Mouse (Mus musculus) forebrain, embryonic 13.5 days (tissue): ENCODE data around the gene Tigd2. TPM values are rescaled to one million over a fixed set of nuclear protein-coding genes. Genes with fewer than 3 reads are reported as not detected.

Experiments used
- ATAC-seq: fragments of 200-750 bp; cut with Nextera tagmentation; 2 replicates; pipeline ENCODE4 v1.8.0; 2017
- H3K27ac ChIP-seq: fragments of 300-500 bp; sonication (generic); 2 replicates; pipeline ENCODE4 v1.5.1; 2015; ENCODE audit warnings: inconsistent platforms, mild to moderate bottlenecking, moderate library complexity
- H3K27me3 ChIP-seq: fragments of 300-500 bp; sonication (generic); 2 replicates; pipeline ENCODE4 v1.6.1; 2015; ENCODE audit warnings: mild to moderate bottlenecking, inconsistent platforms
- H3K36me3 ChIP-seq: fragments of 300-500 bp; sonication (generic); 2 replicates; pipeline ENCODE4 v1.6.1; 2015; ENCODE audit warnings: mild to moderate bottlenecking, inconsistent platforms; ENCODE audit not compliant: poor library complexity, severe bottlenecking
- H3K4me1 ChIP-seq: fragments of 300-500 bp; sonication (generic); 2 replicates; pipeline ENCODE4 v1.6.1; 2015; ENCODE audit warnings: inconsistent platforms
- H3K4me2 ChIP-seq: fragments of 300-500 bp; sonication (generic); 2 replicates; pipeline ENCODE4 v1.6.1; 2015; ENCODE audit warnings: inconsistent platforms, mild to moderate bottlenecking, moderate library complexity
- H3K4me3 ChIP-seq: fragments of 300-500 bp; sonication (generic); 2 replicates; pipeline ENCODE4 v1.5.1; 2015; ENCODE audit warnings: mild to moderate bottlenecking, inconsistent platforms
- H3K9ac ChIP-seq: fragments of 300-500 bp; sonication (generic); 2 replicates; pipeline ENCODE4 v1.6.1; 2015; ENCODE audit warnings: mild to moderate bottlenecking, inconsistent platforms
- H3K9me3 ChIP-seq: fragments of 300-500 bp; sonication (generic); replicated peaks from 2 replicates; pipeline ENCODE4 v1.6.1; 2016; ENCODE audit warnings: inconsistent platforms
- WGBS: fragments of 180-500 bp; shearing (Covaris S2); methylation state at CpG from one replicate; pipeline ENCODE4 v1.1.7; 2015; 5-methylcytosine and 5-hydroxymethylcytosine counted together
- polyA plus RNA-seq: library from polyadenylated mRNA; unstranded; fragments of >200 nt; fragmentation: Nextera tagmentation; extraction: Ambion mirVana; gene quantifications from 2 replicates; pipeline ENCODE4 v1.2.1, GENCODE M21; 2015

The Tigd2 gene
- polyA plus RNA-seq, 1 experiment from 2014 or later, result 9.0 TPM

- no peak overlapping the region for H3K27ac ChIP-seq
- no peak overlapping the region for H3K9ac ChIP-seq
- no peak overlapping the region for H3K4me2 ChIP-seq
- H3K9me3 ChIP-seq, result no peaks in the 10 kb centered on the region
- ATAC-seq, result no peak
- H3K27me3 ChIP-seq, result no peaks in the 10 kb centered on the region
- no peaks in the 10 kb centered on the region for H3K36me3 ChIP-seq
- 62% methylated on average over 2 of the region's 2 CpGs for WGBS
- no peak overlapping the region for H3K4me3 ChIP-seq
- no peaks in the 10 kb centered on the region for H3K4me1 ChIP-seq
Measured at GRCm38 (mm10) chr6:59195849-59196635, 12.6 kb upstream of the Tigd2 start.

GRCm38 (mm10) chr6:59196746-59197145, 11.9 kb upstream of the Tigd2 start:
- no peak for ATAC-seq
- Histone ChIP-seq H3K27me3 (no peaks in the 10 kb centered on the region), H3K9ac (no peak overlapping the region), H3K4me3 (no peak overlapping the region), H3K4me2 (no peak overlapping the region), H3K4me1 (no peaks in the 10 kb centered on the region), H3K9me3 (no peaks in the 10 kb centered on the region), H3K36me3 (no peaks in the 10 kb centered on the region), H3K27ac (no peak overlapping the region)

- WGBS, result 78% methylated on average over 3 of the region's 3 CpGs
- Histone ChIP-seq H3K9me3 (no peaks in the 10 kb centered on the region), H3K36me3 (no peaks in the 10 kb centered on the region), H3K4me2 (no peak overlapping the region), H3K4me3 (no peak overlapping the region), H3K9ac (no peak overlapping the region), H3K27ac (no peak overlapping the region), H3K27me3 (no peaks in the 10 kb centered on the region), H3K4me1 (no peaks in the 10 kb centered on the region)
- no peak for ATAC-seq
Measured at GRCm38 (mm10) chr6:59198356-59198755, 10.3 kb upstream of the Tigd2 start.

GRCm38 (mm10) chr6:59199021-59199420, 9.6 kb upstream of the Tigd2 start:
- Histone ChIP-seq H3K4me1 (no peaks in the 10 kb centered on the region), H3K4me2 (no peak overlapping the region), H3K27me3 (no peaks in the 10 kb centered on the region), H3K9ac (no peak overlapping the region), H3K9me3 (no peaks in the 10 kb centered on the region), H3K27ac (no peak overlapping the region), H3K4me3 (no peak overlapping the region), H3K36me3 (no peaks in the 10 kb centered on the region)
- WGBS, result 83% methylated on average over 2 of the region's 2 CpGs
- no peak for ATAC-seq

GRCm38 (mm10) chr6:59207561-59207960, 1.1 kb upstream of the Tigd2 start:
- Histone ChIP-seq H3K27me3 (no peaks in the 10 kb centered on the region), H3K36me3 (no peaks in the 10 kb centered on the region), H3K4me3 (no peak overlapping the region), H3K27ac (no peak overlapping the region), H3K4me1 (peaks cover 5% of the 10 kb centered on the region), H3K9me3 (no peaks in the 10 kb centered on the region), H3K9ac (no peak overlapping the region), H3K4me2 (no peak overlapping the region)
- WGBS, result 97% methylated on average over 1 of the region's 1 CpGs
- no peak for ATAC-seq

GRCm38 (mm10) chr6:59209299-59209707, 633 bp downstream of the Tigd2 start:
- peak overlapping the region; percentile 77 for H3K4me3 ChIP-seq
- 45% methylated on average over 5 of the region's 5 CpGs for WGBS
- H3K27me3 ChIP-seq, result no peaks in the 10 kb centered on the region
- ATAC-seq, result peak; percentile 77
- peak overlapping the region; percentile 74 for H3K4me2 ChIP-seq
- H3K4me1 ChIP-seq, result peaks cover 5% of the 10 kb centered on the region
- peak overlapping the region; percentile 65; the same call in 1 of the 2 replicates for H3K27ac ChIP-seq
- no peaks in the 10 kb centered on the region for H3K9me3 ChIP-seq
- peak overlapping the region; percentile 90 for H3K9ac ChIP-seq
- H3K36me3 ChIP-seq, result no peaks in the 10 kb centered on the region

GRCm38 (mm10) chr6:59233191-59233590, 24.5 kb downstream of the Tigd2 start:
- ATAC-seq, result no peak
- no peaks in the 10 kb centered on the region for H3K4me1 ChIP-seq
- no peak overlapping the region for H3K9ac ChIP-seq
- no peaks in the 10 kb centered on the region for H3K9me3 ChIP-seq
- H3K27ac ChIP-seq, result no peak overlapping the region
- H3K36me3 ChIP-seq, result no peaks in the 10 kb centered on the region
- no peak overlapping the region for H3K4me3 ChIP-seq
- H3K27me3 ChIP-seq, result no peaks in the 10 kb centered on the region
- H3K4me2 ChIP-seq, result no peak overlapping the region

- H3K27me3 ChIP-seq, result no peaks in the 10 kb centered on the region
- ATAC-seq, result no peak
- H3K4me1 ChIP-seq, result no peaks in the 10 kb centered on the region
- H3K36me3 ChIP-seq, result no peaks in the 10 kb centered on the region
- H3K4me3 ChIP-seq, result no peak overlapping the region
- no peak overlapping the region for H3K9ac ChIP-seq
- no peaks in the 10 kb centered on the region for H3K9me3 ChIP-seq
- no peak overlapping the region for H3K4me2 ChIP-seq
- H3K27ac ChIP-seq, result no peak overlapping the region
Measured at GRCm38 (mm10) chr6:59233651-59234050, 25.0 kb downstream of the Tigd2 start.

- no peak overlapping the region for H3K4me3 ChIP-seq
Measured at GRCm38 (mm10) chr6:59249675-59250074, 41.0 kb downstream of the Tigd2 start.

GRCm38 (mm10) chr6:59250536-59250935, 41.9 kb downstream of the Tigd2 start:
- Histone ChIP-seq H3K36me3 (no peaks in the 10 kb centered on the region), H3K27me3 (no peaks in the 10 kb centered on the region), H3K4me2 (no peak overlapping the region), H3K9ac (no peak overlapping the region), H3K9me3 (no peaks in the 10 kb centered on the region), H3K27ac (no peak overlapping the region), H3K4me3 (no peak overlapping the region), H3K4me1 (no peaks in the 10 kb centered on the region)
- ATAC-seq, result no peak

More at GRCm38 (mm10) chr6:59249675-59250074, 41.0 kb downstream of the Tigd2 start:
- H3K4me1 ChIP-seq, result no peaks in the 10 kb centered on the region
- WGBS, result 30% methylated on average over 2 of the region's 2 CpGs
- no peaks in the 10 kb centered on the region for H3K36me3 ChIP-seq
- H3K9ac ChIP-seq, result no peak overlapping the region
- no peak overlapping the region for H3K4me2 ChIP-seq
- H3K9me3 ChIP-seq, result no peaks in the 10 kb centered on the region
- 0 out of 2 replicates have a peak, but pooled peaks have one; percentile 68 for ATAC-seq
- no peak overlapping the region for H3K27ac ChIP-seq
- no peaks in the 10 kb centered on the region for H3K27me3 ChIP-seq

GRCm38 (mm10) chr6:59255909-59256308, 47.2 kb downstream of the Tigd2 start:
- Histone ChIP-seq H3K4me1 (no peaks in the 10 kb centered on the region), H3K27ac (no peak overlapping the region), H3K9ac (no peak overlapping the region), H3K4me3 (no peak overlapping the region), H3K9me3 (no peaks in the 10 kb centered on the region), H3K36me3 (no peaks in the 10 kb centered on the region), H3K4me2 (no peak overlapping the region), H3K27me3 (no peaks in the 10 kb centered on the region)
- ATAC-seq, result no peak
- WGBS, result 92% methylated on average over 1 of the region's 1 CpGs
